Comparison of ENCODE assay signal across 12 mouse cellular contexts in the genomic region with DNA sequence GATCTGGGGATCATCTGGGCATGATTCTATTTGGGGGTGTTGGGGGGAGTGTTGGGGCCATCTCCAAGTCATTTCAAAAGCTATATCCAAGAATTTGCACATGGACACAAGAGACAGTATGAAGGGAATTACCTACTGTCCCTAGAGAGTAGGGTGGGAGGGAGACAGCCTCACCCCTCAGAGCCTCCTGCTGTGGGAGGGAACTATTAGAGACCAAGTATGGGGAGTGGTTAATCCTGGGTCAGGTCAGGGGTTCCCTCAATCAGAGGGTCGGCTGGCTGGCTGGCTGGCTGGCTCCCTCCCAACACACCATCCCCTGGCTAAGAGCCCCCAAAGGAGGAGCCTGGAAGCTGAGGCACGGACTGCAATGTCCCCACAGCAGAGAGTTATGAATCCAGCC. TPM values are rescaled to one million over a fixed set of nuclear protein-coding genes. Genes with fewer than 3 reads are reported as not detected.
A peak's percentile ranks its signal among the peaks of the same experiment; 100 is the strongest.
DNase-seq lines count a peak whose midpoint lies in the region; ATAC-seq and TF ChIP-seq lines count a peak whose summit lies in the region.
"Had no signal": no experiment of that assay in that cellular context is flagged by ENCODE, and none has a peak within 500 bp of the region (broad histone marks: within the 10 kb centered on the region; RNA-seq: fewer than 3 reads in every experiment).

No protein-coding gene starts in this region.

- TF ChIP-seq POLR2A in lung, adult 2 months (IDR thresholded peaks at IDR 0.05; ENCODE audit: borderline replicate concordance, extremely low read depth, low read depth, low read length) = no peak
- TF ChIP-seq POLR2A in myocyte (IDR thresholded peaks at IDR 0.05; ENCODE audit: insufficient read length, low read depth) = no peak

- no peaks in the 10 kb centered on the region for H3K36me3 ChIP-seq in heart, embryonic 14.5 days (ENCODE audit: control insufficient read depth, insufficient read depth, low read length)
- no peaks in the 10 kb centered on the region for H3K36me3 ChIP-seq in lung, embryonic 16.5 days (ENCODE audit: control insufficient read depth, insufficient read depth, low read length)
- no peaks in the 10 kb centered on the region for H3K36me3 ChIP-seq in myocyte (ENCODE audit: control insufficient read depth, insufficient read depth)
- H3K36me3 ChIP-seq: embryonic facial prominence, embryonic 12.5 days had no signal

- TF ChIP-seq CTCF in lung, adult 2 months (IDR thresholded peaks at IDR 0.05; ENCODE audit: insufficient read depth, low read length) = no peak

- no peak overlapping the region for H3K27ac ChIP-seq in heart, embryonic 14.5 days (replicated peaks in 1 of 2; ENCODE audit: control insufficient read depth in 1 of 2, insufficient read depth in 1 of 2, low read depth in 2 of 2, low read length in 2 of 2)
- H3K27ac ChIP-seq in lung, embryonic 16.5 days (ENCODE audit: low read length) = no peak overlapping the region; the same call in 1 of the 2 replicates
- H3K27ac ChIP-seq: embryonic facial prominence, embryonic 12.5 days; forebrain, embryonic 13.5 days; neural tube, embryonic 15.5 days had no signal

- peaks cover 2 to 8% of the 10 kb centered on the region in 2 experiments; a peak in 3 of 4 replicates for H3K4me1 ChIP-seq in heart, embryonic 14.5 days (ENCODE audit: control insufficient read depth in 2 of 2, insufficient read depth in 2 of 2, low read length in 2 of 2)
- peaks cover 21% of the 10 kb centered on the region for H3K4me1 ChIP-seq in lung, embryonic 16.5 days (replicated peaks; ENCODE audit: control insufficient read depth, insufficient read depth, low read length)
- peaks cover 3% of the 10 kb centered on the region for H3K4me1 ChIP-seq in lung, adult 2 months (ENCODE audit: control insufficient read depth, insufficient read depth, low read length)

- H3K4me3 ChIP-seq in heart, embryonic 14.5 days (ENCODE audit: control insufficient read depth in 1 of 2, insufficient read depth in 1 of 2, low read depth in 1 of 2, low read length in 2 of 2) = no peak overlapping the region
- H3K4me3 ChIP-seq in lung, embryonic 16.5 days (ENCODE audit: low read length) = no peak overlapping the region; the same call in 1 of the 2 replicates
- no peak overlapping the region for H3K4me3 ChIP-seq in lung, adult 2 months (replicated peaks; ENCODE audit: extremely low read depth, low read depth, low read length)
- H3K4me3 ChIP-seq in myocyte = no peak overlapping the region
- H3K4me3 ChIP-seq: embryonic facial prominence, embryonic 12.5 days; forebrain, embryonic 13.5 days; neural tube, embryonic 15.5 days had no signal

- H3K9ac ChIP-seq in heart, embryonic 14.5 days (ENCODE audit: low read length) = no peak overlapping the region
- no peak overlapping the region for H3K9ac ChIP-seq in lung, embryonic 16.5 days (ENCODE audit: low read length)
- H3K9ac ChIP-seq: embryonic facial prominence, embryonic 12.5 days; forebrain, embryonic 13.5 days; neural tube, embryonic 15.5 days had no signal

- 69% methylated on average over 2 of the region's 2 CpGs for WGBS in heart, embryonic 14.5 days
- WGBS in lung, embryonic 16.5 days = 24% methylated on average over 2 of the region's 2 CpGs
- WGBS in lung, adult 2 months = 61% methylated on average over 2 of the region's 2 CpGs

- H3K27me3 ChIP-seq in heart, embryonic 14.5 days (ENCODE audit: control insufficient read depth, insufficient read depth, low read length) = no peaks in the 10 kb centered on the region
- no peaks in the 10 kb centered on the region for H3K27me3 ChIP-seq in lung, embryonic 16.5 days (ENCODE audit: control insufficient read depth, insufficient read depth, low read depth, low read length)
- H3K27me3 ChIP-seq in myocyte (ENCODE audit: control insufficient read depth, insufficient read depth, insufficient read length) = no peaks in the 10 kb centered on the region
- H3K27me3 ChIP-seq: embryonic facial prominence, embryonic 12.5 days; forebrain, embryonic 13.5 days; neural tube, embryonic 15.5 days had no signal

- H3K79me2 ChIP-seq in myocyte (ENCODE audit: control insufficient read depth, insufficient read depth) = no peaks in the 10 kb centered on the region

- H3ac ChIP-seq in myocyte (ENCODE audit: control insufficient read depth, insufficient read length) = no peak overlapping the region

- H3K4me2 ChIP-seq in heart, embryonic 14.5 days (ENCODE audit: low read length) = peak overlapping the region; percentile 50
- no peak overlapping the region for H3K4me2 ChIP-seq in lung, embryonic 16.5 days (ENCODE audit: low read depth, low read length)
- H3K4me2 ChIP-seq in myocyte (ENCODE audit: low read depth) = peak overlapping the region; percentile 48
- H3K4me2 ChIP-seq: embryonic facial prominence, embryonic 12.5 days; forebrain, embryonic 13.5 days; neural tube, embryonic 15.5 days had no signal

- ATAC-seq in heart, embryonic 14.5 days (ENCODE audit: insufficient number of reproducible peaks, insufficient read depth, low FRiP score, low read depth) = no peak
- ATAC-seq in lung, embryonic 16.5 days (ENCODE audit: low read depth) = peak; percentile 64
- ATAC-seq in erythroid progenitor cell, adult 5-6 weeks (replicated peaks; ENCODE audit: low FRiP score, poor library complexity, severe bottlenecking) = peak; percentile 39
- ATAC-seq: forebrain, embryonic 13.5 days had no signal

- DNase-seq in heart, adult 9 months (ENCODE audit: low spot score in 2 of 2) = no peak
- no peak for DNase-seq in lung, adult 2 months
- no peak for DNase-seq in frontal cortex, postnatal 36 days (ENCODE audit: low spot score in 2 of 2)
- DNase-seq: gastrocnemius, postnatal 10 days; kidney, adult 11 months had no signal

- H3K9me3 ChIP-seq in heart, embryonic 14.5 days (ENCODE audit: control insufficient read depth, low read length) = no peaks in the 10 kb centered on the region
- no peaks in the 10 kb centered on the region for H3K9me3 ChIP-seq in lung, embryonic 16.5 days (ENCODE audit: control insufficient read depth, low read length)
- H3K9me3 ChIP-seq: embryonic facial prominence, embryonic 12.5 days; forebrain, embryonic 13.5 days; neural tube, embryonic 15.5 days had no signal

TF ChIP-seq in myocyte, 11 proteins besides CTCF, POLR2A, EP300 and RAD21:
- no peak for TF ChIP-seq CEBPB (IDR thresholded peaks at IDR 0.05; ENCODE audit: insufficient read depth, poor library complexity, severe bottlenecking)
- no peak for TF ChIP-seq TCF12 (IDR thresholded peaks at IDR 0.05; ENCODE audit: insufficient read depth, poor library complexity, severe bottlenecking)
- no peak for TF ChIP-seq TCF3 (IDR thresholded peaks at IDR 0.05; ENCODE audit: insufficient read length, low read depth)
- no peak for TF ChIP-seq POLR2AphosphoS2 (IDR thresholded peaks at IDR 0.05; ENCODE audit: insufficient read length, low read depth)
- no peak for TF ChIP-seq REST (IDR thresholded peaks at IDR 0.05; ENCODE audit: insufficient read depth, insufficient read length)
- no peak for TF ChIP-seq E2F4 (IDR thresholded peaks at IDR 0.05; ENCODE audit: insufficient read depth)
- TF ChIP-seq USF1 (IDR thresholded peaks at IDR 0.05; ENCODE audit: low read depth) = no peak
- TF ChIP-seq MAX (IDR thresholded peaks at IDR 0.05; ENCODE audit: low read depth) = no peak
- no peak for TF ChIP-seq SRF (IDR thresholded peaks at IDR 0.05; ENCODE audit: control insufficient read depth, insufficient read length, low read depth)

RNA-seq across cellular contexts. Expression of a gene that starts 24.7 kb away (rescaled TPM):
- 6.0 and 6.9 TPM in 2 replicates for polyA plus RNA-seq in heart, embryonic 14.5 days (2014; fragmentation: Nextera tagmentation; extraction: Ambion mirVana)
- 5.8 and 6.3 TPM in 2 replicates for polyA plus RNA-seq in lung, embryonic 16.5 days (2015; fragmentation: Nextera tagmentation; extraction: Ambion mirVana)
- polyA plus RNA-seq in lung, adult 2 months (2012; rRNA removed) = 4.6 and 5.4 TPM in 2 replicates
- 18.4 and 29.9 TPM in 2 replicates for total RNA-seq in erythroid progenitor cell, adult 5-6 weeks (2015; ENCODE audit: low replicate concordance)
- 8.7 and 9.5 TPM in 2 replicates for total RNA-seq in erythroid progenitor cell, adult 5-6 weeks (2017; ENCODE audit: low replicate concordance)
- not detected for polyA plus RNA-seq in myocyte (2012; fragmentation: generic; extraction: Trizol)
